Mouse (Mus musculus) thymus, postnatal 25 days (tissue): ENCODE data around the gene Zfp30.

ENCODE experiments used
- DNase-seq: peaks from one replicate; pipeline ENCODE4 v3.0.0; 2022

The Zfp30 gene

GRCm38 (mm10) chr7:29783871-29784551 lies at the start of gene Zfp30:
Zfp30 (plus strand) TSS chr7:29783998.
- peak; percentile 73 for DNase-seq

DNA sequence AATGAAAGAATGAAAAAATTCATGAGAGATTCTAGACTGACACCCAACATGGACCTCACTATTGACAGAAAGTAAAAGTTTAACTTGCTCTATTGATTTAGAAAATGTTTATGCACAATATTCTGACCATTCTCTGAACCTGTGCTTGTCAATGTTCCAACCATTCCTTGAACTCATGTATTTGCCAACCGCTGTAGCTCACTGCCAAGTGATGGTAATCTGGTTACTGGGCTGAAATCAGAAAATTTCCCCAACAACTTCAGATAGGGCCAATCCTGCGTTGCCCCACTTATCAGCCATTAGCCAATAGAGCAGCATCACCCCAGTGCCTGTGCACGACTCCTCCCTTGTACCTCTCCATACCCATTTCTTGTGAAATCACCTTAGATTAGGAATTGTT lies 41.5 kb upstream of the Zfp30 start:
- no peak for DNase-seq

GRCm38 (mm10) chr7:29760476-29760875 lies 23.3 kb upstream of the Zfp30 start:
- DNase-seq, result no peak

GRCm38 (mm10) chr7:29764702-29765101 lies 19.1 kb upstream of the Zfp30 start:
- no peak for DNase-seq

DNA sequence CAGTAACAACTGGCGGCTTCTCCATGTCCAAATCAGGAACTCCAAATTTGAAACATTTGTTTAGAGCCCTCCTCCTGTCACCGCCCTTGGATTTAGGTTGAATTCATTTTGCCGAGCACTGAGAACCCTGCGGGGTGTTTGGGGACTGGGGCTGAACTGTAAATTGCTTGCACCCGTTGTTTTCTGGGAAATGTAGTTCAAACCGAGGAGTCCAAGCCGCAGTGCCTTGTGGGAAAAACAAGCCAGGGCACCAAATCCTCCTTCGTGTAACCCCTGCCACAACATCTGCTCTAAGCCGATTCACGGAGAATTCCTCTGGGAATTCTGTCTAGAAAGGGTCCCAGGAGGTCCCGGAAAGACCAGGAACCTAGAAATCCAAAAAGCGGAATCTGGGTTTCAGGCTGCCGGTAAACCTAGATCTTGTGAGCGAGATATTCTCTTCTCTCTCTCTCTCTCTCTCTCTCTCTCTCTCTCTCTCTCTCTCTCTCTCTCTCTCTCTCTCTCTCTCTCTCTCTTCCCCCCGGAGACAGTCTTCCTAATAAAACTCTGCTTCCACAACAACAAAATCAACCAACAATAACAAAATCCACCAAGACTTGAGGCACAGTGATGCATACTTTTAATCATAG lies 16.6 kb upstream of the Zfp30 start:
- DNase-seq, result peak; percentile 82

DNA sequence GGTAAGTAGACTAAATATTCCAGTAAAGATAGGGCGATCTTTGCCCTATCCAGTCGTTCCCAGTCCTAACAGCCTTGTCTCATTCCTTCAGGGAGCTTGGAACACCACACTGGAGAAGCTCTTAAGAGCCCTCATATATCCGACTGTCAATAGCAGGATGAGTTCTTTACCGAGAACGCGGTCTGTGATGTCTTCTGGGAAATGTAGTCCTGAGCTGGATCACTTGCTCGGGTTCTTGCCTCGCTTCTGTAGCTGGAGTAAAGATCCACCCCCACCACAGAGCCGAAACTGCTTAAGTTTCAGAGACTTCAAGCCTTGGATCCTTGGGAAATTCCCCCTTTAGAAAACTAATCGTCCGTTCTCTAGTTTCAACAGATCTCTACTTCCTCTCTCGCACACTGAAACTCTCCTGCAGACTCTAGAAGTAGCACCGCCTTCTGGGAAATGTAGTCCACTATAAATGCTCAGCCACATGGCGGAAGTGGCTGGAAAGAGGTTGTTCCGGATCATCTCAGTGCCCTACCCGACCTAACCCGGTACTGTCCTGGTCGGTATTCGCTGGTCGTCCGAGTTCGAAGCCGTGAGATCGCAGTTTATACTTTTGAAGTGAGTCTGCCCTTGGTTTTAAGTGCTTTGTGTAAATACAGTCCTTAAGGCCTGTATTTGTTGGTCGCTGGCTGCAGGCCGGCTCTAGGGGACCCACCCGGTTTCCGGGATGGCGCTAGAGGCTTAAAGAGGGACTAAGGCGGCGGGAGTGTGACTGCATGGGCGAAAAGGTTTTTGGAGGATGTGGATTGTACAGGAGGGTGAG lies 15.5 kb upstream of the Zfp30 start, which contains the start of gene Zfp84:
Gene Zfp84 (plus strand): TSS at position 463 of the 811 bp plus-strand sequence.
- DNase-seq, result peak; percentile 90

- DNase-seq, result no peak
Observed at GRCm38 (mm10) chr7:29768980-29769379, 14.8 kb upstream of the Zfp30 start.

- no peak for DNase-seq
Observed at GRCm38 (mm10) chr7:29773503-29773902, 10.3 kb upstream of the Zfp30 start.

GRCm38 (mm10) chr7:29774371-29774770 lies 9.4 kb upstream of the Zfp30 start:
- DNase-seq, result no peak

DNA sequence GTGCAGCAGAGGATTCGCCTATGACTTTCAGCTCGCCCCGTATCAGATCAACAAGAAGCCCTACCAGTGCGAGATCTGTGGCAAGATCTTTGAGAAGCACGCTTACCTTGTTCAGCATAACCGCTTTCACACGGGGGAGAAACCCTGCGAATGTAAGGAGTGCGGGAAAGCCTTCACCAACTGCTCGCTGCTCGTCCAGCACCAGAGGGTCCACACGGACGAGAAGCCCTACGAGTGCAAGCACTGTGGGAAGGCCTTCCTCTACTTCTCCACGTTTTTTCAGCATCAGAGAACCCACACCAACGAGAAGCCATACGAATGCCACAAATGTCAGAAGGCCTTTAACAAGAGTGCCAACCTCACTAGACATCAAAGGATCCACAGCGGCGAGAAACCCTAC lies 7.2 kb upstream of the Zfp30 start:
- no peak for DNase-seq

DNA sequence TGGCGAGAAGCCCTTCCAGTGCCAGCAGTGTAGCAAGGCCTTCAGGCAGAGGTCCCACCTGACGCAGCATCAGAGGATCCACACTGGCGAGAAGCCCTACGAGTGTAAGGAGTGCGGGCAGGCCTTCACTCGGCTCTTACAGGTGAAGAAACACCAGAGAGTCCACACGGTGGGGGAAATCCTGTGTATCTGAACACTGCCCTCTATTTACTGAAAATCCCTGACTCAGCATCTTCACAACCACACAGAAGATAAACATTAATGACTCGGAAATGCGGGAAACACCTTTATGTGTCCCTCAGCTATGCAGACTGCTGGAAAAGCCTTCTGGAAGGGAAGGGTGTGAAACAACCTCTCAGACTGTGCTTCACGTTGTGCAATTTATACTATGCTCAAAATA lies 6.4 kb upstream of the Zfp30 start:
- no peak for DNase-seq

- DNase-seq, result no peak
Observed at GRCm38 (mm10) chr7:29785023-29785422, 1.2 kb downstream of the Zfp30 start.

DNA sequence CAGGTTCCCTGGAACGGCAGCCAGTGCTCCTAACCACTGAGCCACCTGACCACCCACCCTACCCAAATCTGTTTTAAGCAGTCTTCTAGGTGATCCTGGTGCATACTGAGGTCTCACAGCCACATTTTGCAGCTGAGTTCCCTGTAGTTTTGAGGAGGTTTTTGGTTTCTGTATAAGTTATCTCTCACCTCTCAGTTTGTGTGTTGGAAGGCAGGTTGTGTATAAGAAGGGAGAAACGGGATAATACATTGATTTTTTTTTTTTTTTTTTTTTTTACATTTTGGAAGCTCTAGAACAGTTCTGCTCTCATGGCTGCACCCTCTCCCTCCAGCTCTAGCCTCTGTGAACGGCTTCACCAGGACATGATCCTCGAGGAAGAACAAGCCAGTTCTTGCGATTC lies 2.1 kb downstream of the Zfp30 start:
- DNase-seq, result no peak

DNA sequence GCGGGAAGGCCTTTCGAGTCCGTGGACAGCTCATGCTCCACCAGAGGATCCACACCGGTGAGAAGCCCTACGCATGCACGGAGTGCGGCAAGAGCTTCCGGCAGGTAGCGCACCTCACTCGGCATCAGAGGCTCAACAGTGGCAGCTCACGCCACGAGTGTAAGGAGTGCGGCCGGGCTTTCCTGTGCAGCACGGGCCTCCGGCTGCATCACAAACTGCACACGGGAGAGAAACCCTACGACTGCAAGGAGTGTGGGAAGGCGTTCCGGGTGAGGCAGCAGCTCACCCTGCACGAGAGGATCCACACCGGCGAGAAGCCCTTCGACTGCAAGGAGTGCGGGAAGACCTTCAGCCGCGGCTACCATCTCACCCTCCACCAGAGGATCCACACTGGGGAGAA lies 9.1 kb downstream of the Zfp30 start:
- DNase-seq, result no peak

DNA sequence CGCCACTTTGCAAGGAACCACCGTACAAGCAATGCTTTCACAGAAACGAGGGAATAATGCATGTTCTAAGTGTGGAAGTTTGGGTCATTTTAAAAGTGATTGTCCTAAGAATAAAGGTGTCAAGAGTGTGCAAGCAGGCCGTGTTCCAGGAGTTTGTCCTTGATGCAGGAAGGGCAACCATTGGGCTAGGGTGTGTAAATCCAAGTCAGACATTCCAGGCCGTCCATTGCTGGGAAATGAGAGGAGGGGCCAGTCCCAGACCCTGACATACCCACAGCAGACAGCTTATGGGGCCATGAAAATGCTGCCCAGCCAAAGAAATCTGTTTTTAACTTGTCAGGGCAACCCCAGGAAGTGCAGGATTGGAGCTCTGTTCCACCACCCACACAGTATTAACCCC lies 23.2 kb downstream of the Zfp30 start:
- no peak for DNase-seq

- no peak for DNase-seq
Observed at GRCm38 (mm10) chr7:29812244-29812643, 28.4 kb downstream of the Zfp30 start.

- no peak for DNase-seq
Observed at GRCm38 (mm10) chr7:29814381-29814780, 30.6 kb downstream of the Zfp30 start.

GRCm38 (mm10) chr7:29815061-29815784 lies 31.4 kb downstream of the Zfp30 start:
- peak; percentile 1 for DNase-seq

GRCm38 (mm10) chr7:29815910-29816429 lies 32.2 kb downstream of the Zfp30 start, which contains the start of gene Zfp790:
Zfp790 (plus strand) TSS chr7:29816114.
- peak; percentile 82 for DNase-seq

- DNase-seq, result peak; percentile 74
Observed at GRCm38 (mm10) chr7:29818619-29819254, 34.9 kb downstream of the Zfp30 start.

DNA sequence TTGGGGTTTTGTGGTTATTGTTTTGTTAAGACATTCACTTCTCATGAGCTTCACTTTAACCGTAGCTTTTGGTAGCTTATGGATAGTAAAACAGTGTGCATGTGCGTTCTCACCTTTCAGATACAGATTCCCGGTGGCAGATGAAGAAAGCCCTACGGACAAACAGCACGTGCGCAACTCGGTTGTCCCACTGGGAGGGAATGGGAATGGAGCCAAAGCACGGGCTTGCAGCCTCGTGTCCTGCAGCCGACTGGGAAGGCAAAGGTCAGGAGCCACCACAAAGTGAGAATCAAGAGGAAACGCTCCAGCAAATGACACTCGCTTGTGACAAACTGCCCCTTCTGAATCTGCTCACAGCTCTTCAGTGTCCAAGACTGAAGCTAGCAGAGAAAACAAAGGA lies 44.2 kb downstream of the Zfp30 start:
- no peak for DNase-seq

DNA sequence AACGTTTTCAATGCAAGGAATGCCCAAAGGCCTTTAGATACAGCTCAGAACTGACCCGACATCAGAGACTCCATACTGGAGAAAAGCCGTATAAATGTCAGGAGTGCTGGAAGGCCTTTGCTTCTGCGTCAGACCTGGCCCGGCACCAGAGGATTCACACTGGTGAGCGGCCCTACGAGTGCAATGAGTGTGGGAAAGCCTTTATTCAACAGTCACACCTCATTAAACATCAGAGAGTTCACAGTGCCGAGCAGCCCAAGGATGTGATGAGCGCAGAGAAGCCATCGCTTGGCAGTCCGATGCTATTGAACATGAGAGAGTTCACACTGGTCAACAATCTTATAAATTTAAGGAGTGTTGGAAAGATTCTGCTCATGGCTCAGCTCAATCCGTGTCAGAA lies 46.0 kb downstream of the Zfp30 start:
- no peak for DNase-seq
